Mouse (Mus musculus) heart, adult 10 weeks (tissue): Measurements from ENCODE around the gene Slc24a1. TPM values are rescaled to one million over a fixed set of nuclear protein-coding genes. Genes with fewer than 3 reads are reported as not detected.

Experiments used
- polyA plus RNA-seq: library from polyadenylated mRNA; stranded (reverse); fragments of 350-450 nt; fragmentation: Illumina TruSeq; extraction: RNeasy Lipid Tissue Mini Kit (QIAGEN cat#74804); gene quantifications from one replicate; pipeline ENCODE4 v1.2.3, GENCODE M21; 2014; ENCODE audit warnings: low read depth, low replicate concordance

Slc24a1 gene
- polyA plus RNA-seq, result 0.13 TPM

DNA sequence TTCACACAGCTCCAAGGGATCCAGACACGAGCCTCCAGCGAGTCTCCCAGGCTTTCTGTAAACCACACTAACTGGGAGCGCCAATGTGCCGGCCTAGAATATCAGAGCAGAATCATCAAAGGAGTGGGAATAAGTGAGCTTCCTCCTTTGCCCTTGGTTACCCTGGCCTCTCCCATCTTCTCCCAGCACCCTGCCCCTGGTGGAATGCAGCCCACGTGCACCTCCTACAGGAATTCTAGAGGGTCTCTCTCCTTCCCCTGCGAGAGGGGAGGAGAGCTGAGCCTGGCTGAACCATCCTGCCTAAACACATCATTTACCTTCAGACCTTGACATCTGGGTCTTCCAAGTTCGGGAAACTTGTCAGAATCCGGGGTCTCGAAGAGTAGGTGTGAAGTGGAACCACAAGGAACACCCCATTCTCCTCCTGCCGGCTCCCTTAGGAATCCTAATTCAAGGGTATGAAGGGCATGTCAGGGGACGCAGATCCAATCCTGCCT, at the start of gene Slc24a1:
Slc24a1 (minus strand) TSS at position 447 of the 497 bp plus-strand sequence.

DNA sequence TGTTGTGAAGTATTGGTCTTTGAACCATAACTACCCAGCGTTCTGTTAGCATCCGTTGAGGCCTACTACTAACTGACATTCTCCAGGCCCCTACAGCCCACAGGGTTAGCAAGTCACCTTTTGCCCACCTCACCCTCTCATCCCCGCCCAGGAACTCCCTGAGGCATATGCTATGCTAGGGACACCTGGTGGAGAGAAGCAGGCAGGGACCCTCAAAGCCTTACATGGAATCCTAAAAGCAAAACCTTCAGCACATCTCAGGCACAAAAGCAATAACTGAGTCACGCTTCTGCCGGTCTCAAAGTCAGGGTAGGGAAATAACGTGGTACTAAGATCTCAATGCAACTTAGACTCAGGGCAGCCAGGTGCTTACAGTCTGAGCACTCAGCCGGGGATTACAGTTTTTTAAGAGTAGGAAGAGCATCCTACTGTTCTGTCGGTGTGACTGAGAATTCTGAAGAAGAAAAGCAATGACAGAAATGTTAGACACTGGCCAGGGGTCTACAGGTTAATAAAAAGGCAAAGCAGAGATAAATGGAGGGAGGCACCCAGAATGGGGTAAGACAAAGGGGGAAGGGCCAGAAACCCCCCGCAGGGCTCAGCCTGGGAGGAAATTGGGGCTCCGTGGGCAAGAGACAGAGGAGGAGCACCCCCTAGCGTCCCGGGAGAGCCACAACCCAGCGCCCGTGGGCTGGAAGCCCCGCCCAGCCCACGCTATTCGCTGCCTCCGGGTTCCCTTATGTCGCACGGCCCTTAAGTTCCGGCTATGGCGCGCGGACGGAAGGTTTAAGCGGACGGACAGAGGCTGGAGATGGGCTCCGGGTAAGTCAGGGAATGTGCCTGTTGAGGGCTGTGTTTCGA, 8.9 kb upstream of the Slc24a1 start, which contains the start of gene Ints14:
Ints14 (plus strand) TSS at position 789 of the 861 bp plus-strand sequence.

Other genes starting within 250 kb of the Slc24a1 start
- gene Rab11a, start 213.8 kb downstream of the Slc24a1 start, polyA plus RNA-seq, result 116 TPM
- 5.3 TPM for gene Dennd4a, start 140.3 kb downstream of the Slc24a1 start, polyA plus RNA-seq
- 15.9 TPM for gene Ints14, start 9.3 kb upstream of the Slc24a1 start, polyA plus RNA-seq
- gene Hacd3, start 70.1 kb upstream of the Slc24a1 start, polyA plus RNA-seq, result 23.9 TPM
- gene Dpp8, start 80.8 kb upstream of the Slc24a1 start, polyA plus RNA-seq, result 64.1 TPM
- 7.6 TPM for gene Igdcc4, start 149.9 kb upstream of the Slc24a1 start, polyA plus RNA-seq
- gene Igdcc3, start 189.6 kb upstream of the Slc24a1 start, polyA plus RNA-seq, result not detected
- gene Parp16, start 243.7 kb upstream of the Slc24a1 start, polyA plus RNA-seq, result 3.2 TPM